Mouse (Mus musculus): Measurements from ENCODE around the gene Acyp2. TPM values are rescaled to one million over a fixed set of nuclear protein-coding genes. Genes with fewer than 3 reads are reported as not detected.
"Not testable (repeated sequence)": the region's sequence is repeated elsewhere in the genome, so short reads cannot be mapped to it uniquely, and the experiment has no call there.

Gene Acyp2
- polyA plus RNA-seq, 1 experiment from 2014 or later, result not detected

DNA sequence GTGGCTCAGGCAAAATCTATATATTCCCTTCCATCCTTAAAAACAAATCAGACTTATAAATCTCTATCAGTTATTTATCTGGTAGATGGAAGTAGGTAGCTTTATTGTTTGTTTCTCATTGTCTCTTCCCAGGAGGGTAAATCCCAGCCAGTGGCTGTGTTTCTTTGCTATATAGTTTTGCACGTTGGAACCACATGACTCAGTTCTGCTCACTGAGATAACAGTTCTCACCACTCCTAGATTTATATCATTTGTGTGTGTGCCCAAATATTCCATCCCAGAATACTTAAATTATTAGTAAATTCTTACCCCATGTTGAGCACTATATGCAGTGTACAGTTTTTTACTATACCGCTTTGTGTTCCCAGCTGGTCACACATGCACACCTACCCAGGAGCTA lies 26.2 kb downstream of the Acyp2 start:
- DNase-seq (ENCODE audit: low read depth, low spot score), result no peak
- POLR2A ChIA-PET, result no interaction called here
- no peak for TF ChIP-seq CTCF (IDR thresholded peaks at IDR 0.05)
- no peak for ATAC-seq
- CTCF ChIA-PET, result no interaction called here
- H3K27me3 ChIP-seq, result peaks cover 3% of the 10 kb centered on the region
- in situ Hi-C loops (cut with MboI; ENCODE audit: low pct_unique_long_range_greater_than_20kb), result no loop called here

- DNase-seq (ENCODE audit: low read depth, low spot score); H3K27me3 ChIP-seq; CTCF ChIA-PET; POLR2A ChIA-PET; ATAC-seq; in situ Hi-C loops (cut with MboI; ENCODE audit: low pct_unique_long_range_greater_than_20kb): not testable (repeated sequence)
Measured at GRCm38 (mm10) chr11:30621386-30622363, 27.7 kb downstream of the Acyp2 start.

DNA sequence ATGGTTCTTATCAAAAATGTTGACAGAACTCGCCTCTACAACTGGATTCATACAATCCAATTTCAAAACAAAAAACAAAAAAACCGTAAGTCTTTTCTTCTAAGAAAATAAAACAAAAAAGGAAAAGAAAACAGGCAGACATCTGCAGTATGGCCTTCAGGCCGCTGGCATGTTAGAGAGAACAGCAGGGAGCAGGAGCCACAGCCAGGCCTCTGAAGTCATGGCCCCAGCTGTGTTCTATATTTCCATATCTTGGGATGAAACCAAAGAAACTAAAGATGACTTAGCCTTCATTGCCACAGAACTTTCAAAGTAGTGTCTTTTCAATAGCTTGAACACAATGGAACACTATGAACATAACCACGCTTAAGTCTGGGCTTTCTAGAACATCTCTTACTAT lies 31.2 kb downstream of the Acyp2 start:
- no peak for DNase-seq (ENCODE audit: low read depth, low spot score)
- H3K27me3 ChIP-seq, result peaks cover 3% of the 10 kb centered on the region
- CTCF ChIA-PET, result no interaction called here
- no peak for ATAC-seq
- in situ Hi-C loops (cut with MboI; ENCODE audit: low pct_unique_long_range_greater_than_20kb), result no loop called here
- POLR2A ChIA-PET, result no interaction called here
- no peak for TF ChIP-seq CTCF (IDR thresholded peaks at IDR 0.05)

DNA sequence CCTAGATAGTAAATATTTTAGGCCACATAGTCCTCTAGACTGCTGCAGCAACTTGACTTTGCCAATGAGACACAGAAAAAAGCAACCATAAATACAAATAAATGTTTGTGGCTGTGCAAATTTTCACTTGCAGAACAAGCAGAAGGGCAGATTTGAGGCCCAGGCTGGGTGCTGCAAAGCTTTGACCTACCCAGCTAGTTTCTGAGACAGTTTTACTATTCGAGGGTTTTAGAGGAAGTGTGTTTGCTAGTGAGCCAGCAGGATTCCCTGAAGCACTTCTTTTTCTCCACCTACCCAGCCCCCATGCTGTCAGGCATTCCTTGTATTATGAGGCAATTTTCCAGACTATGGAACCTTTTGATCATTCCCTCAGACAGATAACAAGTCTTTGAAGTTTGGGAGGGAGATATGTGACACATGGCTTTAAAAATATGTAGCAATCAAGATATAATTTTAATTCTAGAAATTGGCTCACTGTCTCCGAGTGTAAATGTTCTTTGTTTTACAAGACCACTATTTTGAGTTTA lies 31.8 kb downstream of the Acyp2 start:
- DNase-seq (ENCODE audit: low read depth, low spot score) (no peak), ATAC-seq (no peak)
- TF ChIP-seq CTCF (IDR thresholded peaks at IDR 0.05), result no peak
- in situ Hi-C loops (cut with MboI; ENCODE audit: low pct_unique_long_range_greater_than_20kb), result no loop called here
- POLR2A ChIA-PET, result no interaction called here
- CTCF ChIA-PET, result no interaction called here
- peaks cover 3% of the 10 kb centered on the region for H3K27me3 ChIP-seq

DNA sequence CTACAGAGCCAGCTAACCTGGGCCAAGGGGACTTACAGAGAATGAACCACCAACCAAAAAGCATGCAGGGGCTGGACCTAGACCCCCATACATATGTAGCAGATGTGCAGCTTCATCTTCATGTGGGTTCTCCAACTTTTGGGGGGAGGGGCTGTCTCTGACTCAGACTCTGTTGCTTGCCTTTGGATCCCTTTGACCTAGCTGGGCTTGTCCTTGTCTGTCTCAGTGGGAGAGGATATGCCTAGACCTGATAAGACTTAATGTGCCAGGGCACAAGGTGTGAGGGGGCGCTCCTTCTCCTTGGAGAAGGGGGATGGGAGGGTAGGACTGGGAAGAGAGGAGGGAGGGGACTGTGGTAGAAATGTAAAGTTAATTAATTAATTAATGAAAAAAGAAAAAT lies 33.4 kb downstream of the Acyp2 start:
- CTCF ChIA-PET, result no interaction called here
- POLR2A ChIA-PET, result no interaction called here
- no peak for TF ChIP-seq CTCF (IDR thresholded peaks at IDR 0.05)

DNA sequence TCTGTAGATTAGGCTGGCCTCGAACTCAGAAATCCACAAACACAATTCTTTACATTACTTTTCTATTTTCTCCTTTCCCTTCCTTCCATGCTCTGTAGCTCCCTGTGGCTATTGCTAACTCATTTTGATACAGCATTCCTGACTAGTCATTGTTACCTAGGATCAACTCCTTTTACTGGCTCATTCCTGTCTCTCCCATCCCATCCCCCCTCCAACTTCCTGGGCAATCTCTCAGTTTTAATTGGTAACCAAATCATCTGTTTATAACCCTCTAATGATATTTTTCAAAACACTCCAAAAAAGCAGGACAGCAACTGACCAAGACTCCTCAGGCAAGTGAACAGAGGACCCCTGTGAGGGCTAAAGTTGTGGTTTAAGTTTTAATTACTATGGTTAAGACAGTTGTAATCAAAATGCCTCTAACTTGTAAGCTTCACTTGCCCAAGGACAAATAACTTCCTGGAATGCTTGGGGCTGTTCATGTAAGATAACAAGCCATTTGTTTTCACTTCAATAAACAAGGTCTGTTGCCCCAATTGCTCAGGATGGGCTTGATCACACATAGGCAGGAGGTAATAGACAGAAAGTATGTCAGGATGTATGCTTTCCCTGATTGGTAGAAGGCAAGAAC lies 35.4 kb downstream of the Acyp2 start:
- ChIA-PET POLR2A (no interaction called here), CTCF (no interaction called here)
- no peak for TF ChIP-seq CTCF (IDR thresholded peaks at IDR 0.05)
- DNase-seq (ENCODE audit: low read depth, low spot score), result no peak
- in situ Hi-C loops (cut with MboI; ENCODE audit: low pct_unique_long_range_greater_than_20kb), result no loop called here
- no peak for ATAC-seq
- no peaks in the 10 kb centered on the region for H3K27me3 ChIP-seq

More for the DNA sequence above, 33.4 kb downstream of the Acyp2 start:
- ATAC-seq (no peak), DNase-seq (ENCODE audit: low read depth, low spot score) (no peak)
- peaks cover 3% of the 10 kb centered on the region for H3K27me3 ChIP-seq
- in situ Hi-C loops (cut with MboI; ENCODE audit: low pct_unique_long_range_greater_than_20kb), result no loop called here

- DNase-seq (ENCODE audit: low read depth, low spot score), result no peak
- ATAC-seq, result no peak
- CTCF ChIA-PET, result no interaction called here
- no peaks in the 10 kb centered on the region for H3K27me3 ChIP-seq
- no peak for TF ChIP-seq CTCF (IDR thresholded peaks at IDR 0.05)
- POLR2A ChIA-PET, result no interaction called here
- in situ Hi-C loops (cut with MboI; ENCODE audit: low pct_unique_long_range_greater_than_20kb), result no loop called here
Measured at GRCm38 (mm10) chr11:30612699-30613098, 36.7 kb downstream of the Acyp2 start.

DNA sequence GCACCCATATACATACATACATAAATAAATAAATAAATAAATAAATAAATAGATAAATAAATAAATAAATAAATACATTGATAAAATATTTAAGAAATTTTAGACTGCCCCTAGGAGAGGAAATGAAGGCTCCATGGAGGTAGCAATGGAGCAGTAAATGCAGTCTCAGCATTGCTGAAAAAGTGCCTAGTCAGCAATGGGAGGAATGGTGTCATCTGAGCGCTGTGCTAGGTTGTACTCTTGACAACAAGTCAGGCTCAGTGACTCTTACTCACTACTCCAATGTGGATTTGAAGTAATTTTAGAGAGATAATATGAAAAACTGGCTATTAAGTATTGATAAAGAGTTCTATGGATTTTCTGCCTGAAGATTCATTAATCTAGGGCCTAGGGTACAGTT lies 40.1 kb downstream of the Acyp2 start:
- DNase-seq (ENCODE audit: low read depth, low spot score), result no peak
- ChIA-PET CTCF (no interaction called here), POLR2A (interaction anchor here (0.6 kb wide), 1 partner anchor 32 kb away, joined by 3 read pairs; no protein-coding TSS in a partner anchor)
- no peaks in the 10 kb centered on the region for H3K27me3 ChIP-seq
- no peak for TF ChIP-seq CTCF (IDR thresholded peaks at IDR 0.05)
- in situ Hi-C loops (cut with MboI; ENCODE audit: low pct_unique_long_range_greater_than_20kb), result no loop called here
- ATAC-seq, result no peak

GRCm38 (mm10) chr11:30607587-30608518 lies 41.5 kb downstream of the Acyp2 start:
- POLR2A ChIA-PET, result no interaction called here
- no peaks in the 10 kb centered on the region for H3K27me3 ChIP-seq
- ATAC-seq, result no peak
- CTCF ChIA-PET, result no interaction called here
- no peak for TF ChIP-seq CTCF (IDR thresholded peaks at IDR 0.05)
- in situ Hi-C loops (cut with MboI; ENCODE audit: low pct_unique_long_range_greater_than_20kb), result no loop called here
- no peak for DNase-seq (ENCODE audit: low read depth, low spot score)

DNA sequence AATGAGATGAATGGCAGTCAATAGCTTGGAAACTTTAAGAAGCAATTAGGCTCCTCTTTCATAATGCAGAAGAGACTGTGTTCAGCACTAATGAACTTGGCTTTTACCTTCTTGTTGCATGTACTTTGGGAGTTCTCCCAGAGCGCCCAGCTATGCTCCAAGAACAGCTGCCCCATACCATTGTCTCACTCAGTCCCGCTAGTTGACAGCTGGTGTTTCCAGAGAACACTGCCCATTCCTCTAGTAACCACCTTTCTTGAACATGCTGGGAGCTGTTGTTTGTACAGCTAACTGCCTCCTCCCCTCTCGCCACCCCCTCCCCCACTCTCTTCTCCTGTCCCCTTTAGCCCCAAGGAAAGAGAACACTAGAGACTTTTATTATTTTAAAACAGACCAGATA lies 52.1 kb downstream of the Acyp2 start:
- no peak for ATAC-seq
- TF ChIP-seq CTCF (IDR thresholded peaks at IDR 0.05), result no peak
- in situ Hi-C loops (cut with MboI; ENCODE audit: low pct_unique_long_range_greater_than_20kb), result no loop called here
- no peaks in the 10 kb centered on the region for H3K27me3 ChIP-seq
- POLR2A ChIA-PET, result no interaction called here
- no peak for DNase-seq (ENCODE audit: low read depth, low spot score)
- CTCF ChIA-PET, result no interaction called here
